Mouse (Mus musculus): ENCODE results near the gene Ins2. TPM values are rescaled to one million over a fixed set of nuclear protein-coding genes. Genes with fewer than 3 reads are reported as not detected.
A peak's percentile ranks its signal among the peaks of the same experiment; 100 is the strongest.

Gene Ins2
- polyA plus RNA-seq, 2 experiments, result 0.13 to 0.83 TPM

DNA sequence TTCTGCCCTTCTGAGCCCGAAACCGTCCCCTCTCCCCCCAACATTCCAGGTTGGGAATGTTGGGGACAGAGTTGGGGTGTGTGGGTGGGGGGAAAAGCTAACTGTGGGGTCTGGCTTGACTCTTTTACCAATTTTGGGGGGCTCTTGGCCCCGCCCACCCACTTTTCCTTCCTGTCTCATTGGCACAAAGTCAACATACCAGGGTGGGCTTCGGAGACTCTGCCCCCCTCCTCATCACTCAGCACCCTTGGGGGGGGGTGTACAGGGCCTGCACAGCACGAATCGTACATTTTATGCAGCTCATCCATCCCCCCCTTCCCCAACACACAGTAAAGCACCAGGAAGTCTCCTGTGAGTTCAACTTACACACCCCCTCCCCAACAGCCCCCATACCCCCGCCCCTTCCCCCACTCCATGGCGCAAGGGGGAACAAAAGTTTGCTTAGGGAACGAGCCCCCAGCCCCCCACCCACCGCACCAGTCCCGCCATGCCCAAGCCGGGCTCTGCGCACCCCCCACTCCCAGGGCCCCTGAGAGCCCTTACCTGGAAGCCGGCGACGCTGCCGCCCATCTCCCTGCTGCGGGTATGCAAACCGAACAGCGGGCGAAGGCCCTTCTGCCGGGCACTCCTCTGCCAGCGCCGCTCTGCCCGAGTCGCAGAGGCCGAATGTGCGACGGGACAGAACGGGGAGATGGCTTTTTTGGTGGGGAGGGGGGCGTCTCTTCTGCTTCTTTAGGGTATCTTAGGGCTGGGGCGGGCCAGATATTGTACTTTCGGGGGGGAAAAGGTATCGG is 85.2 kb downstream of the Ins2 start:
- TF ChIP-seq EP300 (IDR thresholded peaks at IDR 0.05; ENCODE audit: low read depth) (no peak), CTCF (IDR thresholded peaks at IDR 0.05; ENCODE audit: low read depth) (no peak)
- ATAC-seq (ENCODE audit: insufficient read depth) (peak; percentile 10; the same call in 1 of the 2 replicates), DNase-seq (ENCODE audit: low read depth in 3 of 3, low spot score in 3 of 3) (no peak)
- Histone ChIP-seq H3K4me2 (ENCODE audit: low read depth) (peak overlapping the region; percentile 22), H3K4me1 (replicated peaks; ENCODE audit: control insufficient read depth in 2 of 2, insufficient read depth in 2 of 2, low read length in 1 of 2) (no peaks in the 10 kb centered on the region), H3K9me3 (ENCODE audit: control insufficient read depth, low read length) (no peaks in the 10 kb centered on the region), H3K36me3 (replicated peaks; ENCODE audit: control insufficient read depth, insufficient read depth, low read depth) (no peaks in the 10 kb centered on the region), H3K4me3 (ENCODE audit: insufficient read depth in 1 of 2, low read depth in 2 of 2, low read length in 2 of 2) (peak overlapping the region; percentile 35 to 52), H3K27ac (no peak overlapping the region), H3K9ac (replicated peaks) (no peak overlapping the region; the same call in 1 of the 2 replicates), H3K27me3 (ENCODE audit: control insufficient read depth, insufficient read depth, low read length) (peaks cover 90% of the 10 kb centered on the region)
- WGBS (ENCODE audit: insufficient replicate concordance), result 1% methylated on average over 34 of the region's 34 CpGs

- no peak for TF ChIP-seq CTCF (IDR thresholded peaks at IDR 0.05; ENCODE audit: low read depth)
- ATAC-seq (ENCODE audit: insufficient read depth), result peak; percentile 29; the same call in 1 of the 2 replicates
- H3K4me1 ChIP-seq (replicated peaks; ENCODE audit: control insufficient read depth in 2 of 2, insufficient read depth in 2 of 2, low read length in 1 of 2), result no peaks in the 10 kb centered on the region
- peak overlapping the region; percentile 35; the same call in 1 of the 2 replicates for H3K9ac ChIP-seq (replicated peaks)
- H3K9me3 ChIP-seq (ENCODE audit: control insufficient read depth, low read length), result no peaks in the 10 kb centered on the region
- peak overlapping the region; percentile 41 to 52 for H3K4me3 ChIP-seq (ENCODE audit: insufficient read depth in 1 of 2, low read depth in 2 of 2, low read length in 2 of 2)
- H3K36me3 ChIP-seq (replicated peaks; ENCODE audit: control insufficient read depth, insufficient read depth, low read depth), result no peaks in the 10 kb centered on the region
- H3K27me3 ChIP-seq (ENCODE audit: control insufficient read depth, insufficient read depth, low read length), result peaks cover 83% of the 10 kb centered on the region
- 17% methylated on average over 9 of the region's 9 CpGs for WGBS (ENCODE audit: insufficient replicate concordance)
- H3K4me2 ChIP-seq (ENCODE audit: low read depth), result no peak overlapping the region
- H3K27ac ChIP-seq, result no peak overlapping the region
- no peak for DNase-seq (ENCODE audit: low read depth in 3 of 3, low spot score in 3 of 3)
Measured at GRCm38 (mm10) chr7:142657341-142657791, 85.8 kb downstream of the Ins2 start.

- Histone ChIP-seq H3K27ac (no peak overlapping the region), H3K4me3 (ENCODE audit: insufficient read depth in 1 of 2, low read depth in 2 of 2, low read length in 2 of 2) (peak overlapping the region; percentile 40 to 41), H3K4me1 (replicated peaks; ENCODE audit: control insufficient read depth in 2 of 2, insufficient read depth in 2 of 2, low read length in 1 of 2) (no peaks in the 10 kb centered on the region), H3K9ac (replicated peaks) (peak overlapping the region; percentile 27; the same call in 1 of the 2 replicates), H3K27me3 (ENCODE audit: control insufficient read depth, insufficient read depth, low read length) (peaks cover 70% of the 10 kb centered on the region), H3K36me3 (replicated peaks; ENCODE audit: control insufficient read depth, insufficient read depth, low read depth) (no peaks in the 10 kb centered on the region), H3K9me3 (ENCODE audit: control insufficient read depth, low read length) (no peaks in the 10 kb centered on the region), H3K4me2 (ENCODE audit: low read depth) (peak overlapping the region; percentile 13; the same call in 1 of the 2 replicates)
- ATAC-seq (ENCODE audit: insufficient read depth) (peak; percentile 21; the same call in 1 of the 2 replicates), DNase-seq (ENCODE audit: low read depth in 3 of 3, low spot score in 3 of 3) (no peak)
- no peak for TF ChIP-seq CTCF (IDR thresholded peaks at IDR 0.05; ENCODE audit: low read depth)
- no peak for TF ChIP-seq EP300 (IDR thresholded peaks at IDR 0.05; ENCODE audit: low read depth)
- WGBS (ENCODE audit: insufficient replicate concordance), result 40% methylated on average over 4 of the region's 4 CpGs
Measured at GRCm38 (mm10) chr7:142656055-142656454, 87.1 kb downstream of the Ins2 start.

DNA sequence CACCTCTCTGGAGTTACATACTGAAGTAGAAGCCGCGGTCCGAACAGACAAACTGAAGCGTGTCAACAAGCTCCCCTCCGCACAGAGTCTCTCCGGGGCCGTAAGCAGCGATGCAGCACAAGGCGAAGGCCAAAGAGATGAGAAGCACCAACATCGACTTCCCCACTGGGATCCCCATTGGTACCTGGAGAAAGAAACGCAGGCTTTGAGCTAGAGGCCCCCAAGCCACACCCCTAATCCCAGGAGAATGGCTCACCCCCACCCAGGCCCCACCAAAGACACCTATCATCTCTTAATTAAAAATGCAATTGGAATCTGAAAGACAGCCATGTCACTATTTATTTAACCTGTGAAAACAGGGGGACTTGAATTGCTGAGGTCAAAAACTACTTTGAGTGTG is 87.5 kb downstream of the Ins2 start:
- DNase-seq (ENCODE audit: low read depth in 3 of 3, low spot score in 3 of 3) (no peak), ATAC-seq (ENCODE audit: insufficient read depth) (no peak)
- Histone ChIP-seq H3K9ac (replicated peaks) (no peak overlapping the region; the same call in none of the 2 replicates), H3K4me3 (ENCODE audit: insufficient read depth in 1 of 2, low read depth in 2 of 2, low read length in 2 of 2) (peak overlapping the region; percentile 40 to 41), H3K27me3 (ENCODE audit: control insufficient read depth, insufficient read depth, low read length) (peaks cover 66% of the 10 kb centered on the region), H3K9me3 (ENCODE audit: control insufficient read depth, low read length) (no peaks in the 10 kb centered on the region), H3K36me3 (replicated peaks; ENCODE audit: control insufficient read depth, insufficient read depth, low read depth) (no peaks in the 10 kb centered on the region), H3K4me1 (replicated peaks; ENCODE audit: control insufficient read depth in 2 of 2, insufficient read depth in 2 of 2, low read length in 1 of 2) (no peaks in the 10 kb centered on the region), H3K27ac (no peak overlapping the region), H3K4me2 (ENCODE audit: low read depth) (peak overlapping the region; percentile 13; the same call in 1 of the 2 replicates)
- TF ChIP-seq CTCF (IDR thresholded peaks at IDR 0.05; ENCODE audit: low read depth) (no peak), EP300 (IDR thresholded peaks at IDR 0.05; ENCODE audit: low read depth) (no peak)
- 24% methylated on average over 11 of the region's 11 CpGs for WGBS (ENCODE audit: insufficient replicate concordance)

- 32% methylated on average over 18 of the region's 18 CpGs for WGBS (ENCODE audit: insufficient replicate concordance)
- H3K36me3 ChIP-seq (replicated peaks; ENCODE audit: control insufficient read depth, insufficient read depth, low read depth), result no peaks in the 10 kb centered on the region
- TF ChIP-seq EP300 (IDR thresholded peaks at IDR 0.05; ENCODE audit: low read depth) (no peak), CTCF (IDR thresholded peaks at IDR 0.05; ENCODE audit: low read depth) (no peak)
Measured at GRCm38 (mm10) chr7:142653726-142654125, 89.5 kb downstream of the Ins2 start.

More at GRCm38 (mm10) chr7:142653726-142654125, 89.5 kb downstream of the Ins2 start:
- no peak for ATAC-seq (ENCODE audit: insufficient read depth)
- Histone ChIP-seq H3K27me3 (ENCODE audit: control insufficient read depth, insufficient read depth, low read length) (peaks cover 47% of the 10 kb centered on the region), H3K4me3 (ENCODE audit: insufficient read depth in 1 of 2, low read depth in 2 of 2, low read length in 2 of 2) (no peak overlapping the region), H3K9ac (replicated peaks) (no peak overlapping the region), H3K9me3 (ENCODE audit: control insufficient read depth, low read length) (no peaks in the 10 kb centered on the region), H3K27ac (no peak overlapping the region), H3K4me2 (ENCODE audit: low read depth) (no peak overlapping the region), H3K4me1 (replicated peaks; ENCODE audit: control insufficient read depth in 2 of 2, insufficient read depth in 2 of 2, low read length in 1 of 2) (no peaks in the 10 kb centered on the region)
- no peak for DNase-seq (ENCODE audit: low read depth in 3 of 3, low spot score in 3 of 3)
